Mouse (Mus musculus) kidney, embryonic 14.5 days (tissue): ENCODE results near the gene Naa38. TPM values are rescaled to one million over a fixed set of nuclear protein-coding genes. Genes with fewer than 3 reads are reported as not detected.

ENCODE experiments used
- ATAC-seq: fragments of 200-750 bp; cut with Nextera tagmentation; 2 replicates; pipeline ENCODE4 v1.8.0; 2017; ENCODE audit warnings: moderate number of reproducible peaks, mild to moderate bottlenecking, moderate TSS enrichment, moderate library complexity; ENCODE audit not compliant: low FRiP score, low TSS enrichment
- H3K27ac ChIP-seq: fragments of 300-500 bp; sonication (generic); 2 replicates; pipeline ENCODE4 v1.5.1; 2014; ENCODE audit warnings: low read depth, mild to moderate bottlenecking, low read length, moderate library complexity, mixed read lengths
- H3K27me3 ChIP-seq: fragments of 300-500 bp; sonication (generic); 2 replicates; pipeline ENCODE4 v1.6.1; 2014; ENCODE audit warnings: mild to moderate bottlenecking, low read length; ENCODE audit not compliant: control insufficient read depth, insufficient read depth
- H3K36me3 ChIP-seq: fragments of 300-500 bp; sonication (generic); 2 replicates; pipeline ENCODE4 v1.6.1; 2014; ENCODE audit warnings: low read length, mixed read lengths; ENCODE audit not compliant: control insufficient read depth, insufficient read depth
- H3K4me1 ChIP-seq: fragments of 300-500 bp; sonication (generic); 2 replicates; pipeline ENCODE4 v1.6.1; 2014; ENCODE audit warnings: low read length, mixed read lengths; ENCODE audit not compliant: control insufficient read depth, insufficient read depth
- H3K4me2 ChIP-seq: fragments of 300-500 bp; sonication (generic); replicated peaks from 2 replicates; pipeline ENCODE4 v1.6.1; 2014; ENCODE audit warnings: low read depth, mild to moderate bottlenecking, low read length
- H3K4me3 ChIP-seq: fragments of 300-500 bp; sonication (generic); 2 replicates; pipeline ENCODE4 v1.5.1; 2014; ENCODE audit warnings: mild to moderate bottlenecking, low read length
- H3K9ac ChIP-seq: fragments of 300-500 bp; sonication (generic); 2 replicates; pipeline ENCODE4 v1.6.1; 2014; ENCODE audit warnings: low read depth, mild to moderate bottlenecking, low read length, moderate library complexity
- H3K9me3 ChIP-seq: fragments of 300-500 bp; sonication (generic); 2 replicates; pipeline ENCODE4 v1.6.1; 2016; ENCODE audit warnings: low read length; ENCODE audit not compliant: control insufficient read depth
- WGBS: fragments of 180-500 bp; shearing (Covaris S2); extraction: QIAGEN DNeasy Blood & Tissue Kit; methylation state at CpG from one replicate; pipeline ENCODE4 v1.1.7; 2014; 5-methylcytosine and 5-hydroxymethylcytosine counted together
- polyA plus RNA-seq: library from polyadenylated mRNA; unstranded; fragments of >200 nt; fragmentation: Nextera tagmentation; extraction: Ambion mirVana; gene quantifications from 2 replicates; pipeline ENCODE4 v1.2.1, GENCODE M21; 2014

The Naa38 gene
- polyA plus RNA-seq, 1 experiment from 2014 or later = 172 TPM

- Histone ChIP-seq H3K9me3 (no peaks in the 10 kb centered on the region), H3K27ac (no peak overlapping the region), H3K4me1 (peaks cover 5% of the 10 kb centered on the region; the same call in 1 of the 2 replicates), H3K36me3 (no peaks in the 10 kb centered on the region), H3K9ac (no peak overlapping the region; the same call in 1 of the 2 replicates), H3K27me3 (no peaks in the 10 kb centered on the region), H3K4me3 (no peak overlapping the region), H3K4me2 (no peak overlapping the region)
- no peak for ATAC-seq
- WGBS = 37% methylated on average over 2 of the region's 2 CpGs
These were observed 34.0 kb downstream of the Naa38 start for GRCm38 (mm10) chr11:69429313-69429712.

GRCm38 (mm10) chr11:69430631-69431030 lies 35.3 kb downstream of the Naa38 start:
- Histone ChIP-seq H3K36me3 (no peaks in the 10 kb centered on the region), H3K4me3 (no peak overlapping the region), H3K27me3 (no peaks in the 10 kb centered on the region), H3K27ac (no peak overlapping the region), H3K4me2 (no peak overlapping the region), H3K4me1 (peaks cover 5% of the 10 kb centered on the region; the same call in 1 of the 2 replicates), H3K9ac (no peak overlapping the region), H3K9me3 (no peaks in the 10 kb centered on the region)
- no peak for ATAC-seq
- 87% methylated on average over 15 of the region's 15 CpGs for WGBS

- H3K4me3 ChIP-seq = no peak overlapping the region
- no peak overlapping the region; the same call in 1 of the 2 replicates for H3K4me2 ChIP-seq
- H3K36me3 ChIP-seq = no peaks in the 10 kb centered on the region
- peaks cover 5% of the 10 kb centered on the region; the same call in 1 of the 2 replicates for H3K4me1 ChIP-seq
- no peaks in the 10 kb centered on the region for H3K9me3 ChIP-seq
- no peak overlapping the region for H3K27ac ChIP-seq
- peak; percentile 74; the same call in 1 of the 2 replicates for ATAC-seq
- H3K27me3 ChIP-seq = no peaks in the 10 kb centered on the region
- H3K9ac ChIP-seq = no peak overlapping the region
- 35% methylated on average over 11 of the region's 11 CpGs for WGBS
These were observed 36.7 kb downstream of the Naa38 start for GRCm38 (mm10) chr11:69431829-69432639.

GRCm38 (mm10) chr11:69432640-69432982 lies 37.3 kb downstream of the Naa38 start:
- Histone ChIP-seq H3K4me1 (peaks cover 5% of the 10 kb centered on the region; the same call in 1 of the 2 replicates), H3K9me3 (no peaks in the 10 kb centered on the region), H3K4me3 (no peak overlapping the region), H3K4me2 (no peak overlapping the region), H3K27me3 (no peaks in the 10 kb centered on the region), H3K9ac (no peak overlapping the region), H3K27ac (no peak overlapping the region), H3K36me3 (no peaks in the 10 kb centered on the region)
- 58% methylated on average over 11 of the region's 11 CpGs for WGBS
- ATAC-seq = no peak

GRCm38 (mm10) chr11:69433189-69433588 lies 37.9 kb downstream of the Naa38 start:
- WGBS = 70% methylated on average over 6 of the region's 6 CpGs
- ATAC-seq = no peak
- peaks cover 5% of the 10 kb centered on the region; the same call in 1 of the 2 replicates for H3K4me1 ChIP-seq
- no peaks in the 10 kb centered on the region for H3K9me3 ChIP-seq
- H3K9ac ChIP-seq = no peak overlapping the region
- no peak overlapping the region for H3K27ac ChIP-seq
- H3K27me3 ChIP-seq = no peaks in the 10 kb centered on the region
- H3K36me3 ChIP-seq = no peaks in the 10 kb centered on the region
- no peak overlapping the region for H3K4me2 ChIP-seq
- H3K4me3 ChIP-seq = no peak overlapping the region

- Histone ChIP-seq H3K9ac (no peak overlapping the region), H3K9me3 (no peaks in the 10 kb centered on the region), H3K4me3 (no peak overlapping the region), H3K4me2 (no peak overlapping the region), H3K27ac (no peak overlapping the region), H3K4me1 (no peaks in the 10 kb centered on the region), H3K27me3 (no peaks in the 10 kb centered on the region), H3K36me3 (no peaks in the 10 kb centered on the region)
- ATAC-seq = no peak
- 58% methylated on average over 3 of the region's 3 CpGs for WGBS
These were observed 42.0 kb downstream of the Naa38 start for GRCm38 (mm10) chr11:69437291-69437690.

- peaks cover 4% of the 10 kb centered on the region; the same call in 1 of the 2 replicates for H3K9me3 ChIP-seq
- no peak overlapping the region for H3K9ac ChIP-seq
- ATAC-seq = peak; percentile 24; the same call in 1 of the 2 replicates
- WGBS = 20% methylated on average over 5 of the region's 5 CpGs
- no peaks in the 10 kb centered on the region for H3K4me1 ChIP-seq
- H3K27ac ChIP-seq = no peak overlapping the region
- H3K36me3 ChIP-seq = no peaks in the 10 kb centered on the region
- no peak overlapping the region for H3K4me2 ChIP-seq
- no peak overlapping the region for H3K4me3 ChIP-seq
- H3K27me3 ChIP-seq = no peaks in the 10 kb centered on the region
These were observed 48.0 kb downstream of the Naa38 start for GRCm38 (mm10) chr11:69443328-69443727.

Other genes starting within 250 kb of the Naa38 start
- 0.23 and 0.28 TPM in 2 replicates for gene Alox12b, start 238.5 kb upstream of the Naa38 start, polyA plus RNA-seq
- gene Alox8, start 197.6 kb upstream of the Naa38 start, polyA plus RNA-seq = 0.24 and 0.36 TPM in 2 replicates
- gene Gucy2e, start 158.5 kb upstream of the Naa38 start, polyA plus RNA-seq = 0.07 and 0.11 TPM in 2 replicates
- 18.4 and 20.1 TPM in 2 replicates for gene Cntrob, start 71.7 kb upstream of the Naa38 start, polyA plus RNA-seq
- 175 and 217 TPM in 2 replicates for gene Trappc1, start 71.5 kb upstream of the Naa38 start, polyA plus RNA-seq
- gene Kcnab3, start 69.2 kb upstream of the Naa38 start, polyA plus RNA-seq = 1.4 and 3.2 TPM in 2 replicates
- gene Rnf227, start 55.0 kb upstream of the Naa38 start, polyA plus RNA-seq = 16.4 and 17.6 TPM in 2 replicates
- 56.7 and 59.7 TPM in 2 replicates for gene Chd3, start 26.1 kb upstream of the Naa38 start, polyA plus RNA-seq
- 11.1 and 23.9 TPM in 2 replicates for gene Cyb5d1, start 144 bp downstream of the Naa38 start, polyA plus RNA-seq
- 36.8 and 39.6 TPM in 2 replicates for gene Tmem88, start 2.7 kb downstream of the Naa38 start, polyA plus RNA-seq
- 36.1 and 37.4 TPM in 2 replicates for gene Kdm6b, start 18.2 kb downstream of the Naa38 start, polyA plus RNA-seq
- gene Dnah2, start 153.6 kb downstream of the Naa38 start, polyA plus RNA-seq = 0.87 and 1.5 TPM in 2 replicates
- gene Efnb3, start 164.7 kb downstream of the Naa38 start, polyA plus RNA-seq = 3.9 and 9.0 TPM in 2 replicates
- gene Wrap53, start 184.8 kb downstream of the Naa38 start, polyA plus RNA-seq = 26.9 and 31.9 TPM in 2 replicates
- gene Trp53, start 184.9 kb downstream of the Naa38 start, polyA plus RNA-seq = 214 and 219 TPM in 2 replicates
- gene Atp1b2, start 210.5 kb downstream of the Naa38 start, polyA plus RNA-seq = 7.6 and 11.4 TPM in 2 replicates
- not detected in 2 replicates for gene Shbg, start 222.4 kb downstream of the Naa38 start, polyA plus RNA-seq
- gene Sat2, start 226.5 kb downstream of the Naa38 start, polyA plus RNA-seq = 16.9 and 22.6 TPM in 2 replicates
- gene Fxr2, start 237.5 kb downstream of the Naa38 start, polyA plus RNA-seq = 30.7 and 33.3 TPM in 2 replicates